Mouse (Mus musculus): ENCODE measurements around the gene Gps2. TPM values are rescaled to one million over a fixed set of nuclear protein-coding genes. Genes with fewer than 3 reads are reported as not detected.

Gene Gps2
- polyA plus RNA-seq, 1 experiment, result 38.0 TPM

GRCm38 (mm10) chr11:69964650-69965270 is 51.1 kb downstream of the Gps2 start, which contains the start of gene Cldn7:
Cldn7 (plus strand) TSS chr11:69964779.
- H3K36me3 ChIP-seq (ENCODE audit: control insufficient read depth, insufficient read depth), result peaks cover 12% of the 10 kb centered on the region
- H3K79me2 ChIP-seq (ENCODE audit: control insufficient read depth, insufficient read depth), result no peaks in the 10 kb centered on the region
- peaks cover 36% of the 10 kb centered on the region for H3K27me3 ChIP-seq (ENCODE audit: control insufficient read depth, insufficient read depth, insufficient read length)
- no peak within 1 kb of the TSS for H3K4me2 ChIP-seq (ENCODE audit: low read depth)
- H3K4me3 ChIP-seq, result no peak within 1 kb of the TSS
- TF ChIP-seq POLR2A (IDR thresholded peaks at IDR 0.05; ENCODE audit: insufficient read length, low read depth) (no peak), TCF3 (IDR thresholded peaks at IDR 0.05; ENCODE audit: insufficient read length, low read depth) (no peak), POLR2AphosphoS2 (IDR thresholded peaks at IDR 0.05; ENCODE audit: insufficient read length, low read depth) (no peak), MAX (IDR thresholded peaks at IDR 0.05; ENCODE audit: low read depth) (no peak), CEBPB (IDR thresholded peaks at IDR 0.05; ENCODE audit: insufficient read depth, poor library complexity, severe bottlenecking) (no peak), USF1 (IDR thresholded peaks at IDR 0.05; ENCODE audit: low read depth) (no peak), E2F4 (IDR thresholded peaks at IDR 0.05; ENCODE audit: insufficient read depth) (no peak), SRF (IDR thresholded peaks at IDR 0.05; ENCODE audit: control insufficient read depth, insufficient read length, low read depth) (no peak), TCF12 (IDR thresholded peaks at IDR 0.05; ENCODE audit: insufficient read depth, poor library complexity, severe bottlenecking) (no peak), REST (IDR thresholded peaks at IDR 0.05; ENCODE audit: insufficient read depth, insufficient read length) (no peak), MYOD1 (IDR thresholded peaks at IDR 0.05; ENCODE audit: control insufficient read depth in 1 of 3, insufficient read length in 2 of 3, low read depth in 2 of 3) (no peak), MYOG (IDR thresholded peaks at IDR 0.05; ENCODE audit: control insufficient read depth in 1 of 3, insufficient read depth in 1 of 3, insufficient read length in 2 of 3, low read depth in 2 of 3) (no peak)
- H3ac ChIP-seq (ENCODE audit: control insufficient read depth, insufficient read length), result no peak within 1 kb of the TSS

- H3K36me3 ChIP-seq (ENCODE audit: control insufficient read depth, insufficient read depth), result peaks cover 19% of the 10 kb centered on the region
- no peak overlapping the region for H3ac ChIP-seq (ENCODE audit: control insufficient read depth, insufficient read length)
- H3K79me2 ChIP-seq (ENCODE audit: control insufficient read depth, insufficient read depth), result no peaks in the 10 kb centered on the region
- peaks cover 36% of the 10 kb centered on the region for H3K27me3 ChIP-seq (ENCODE audit: control insufficient read depth, insufficient read depth, insufficient read length)
- no peak overlapping the region for H3K4me3 ChIP-seq
- no peak overlapping the region for H3K4me2 ChIP-seq (ENCODE audit: low read depth)
- TF ChIP-seq MYOD1 (IDR thresholded peaks at IDR 0.05; ENCODE audit: control insufficient read depth in 1 of 3, insufficient read length in 2 of 3, low read depth in 2 of 3) (no peak), POLR2A (IDR thresholded peaks at IDR 0.05; ENCODE audit: insufficient read length, low read depth) (no peak), E2F4 (IDR thresholded peaks at IDR 0.05; ENCODE audit: insufficient read depth) (no peak), MAX (IDR thresholded peaks at IDR 0.05; ENCODE audit: low read depth) (no peak), TCF12 (IDR thresholded peaks at IDR 0.05; ENCODE audit: insufficient read depth, poor library complexity, severe bottlenecking) (no peak), MYOG (IDR thresholded peaks at IDR 0.05; ENCODE audit: control insufficient read depth in 1 of 3, insufficient read depth in 1 of 3, insufficient read length in 2 of 3, low read depth in 2 of 3) (no peak), CEBPB (IDR thresholded peaks at IDR 0.05; ENCODE audit: insufficient read depth, poor library complexity, severe bottlenecking) (no peak), TCF3 (IDR thresholded peaks at IDR 0.05; ENCODE audit: insufficient read length, low read depth) (no peak), REST (IDR thresholded peaks at IDR 0.05; ENCODE audit: insufficient read depth, insufficient read length) (no peak), POLR2AphosphoS2 (IDR thresholded peaks at IDR 0.05; ENCODE audit: insufficient read length, low read depth) (no peak), SRF (IDR thresholded peaks at IDR 0.05; ENCODE audit: control insufficient read depth, insufficient read length, low read depth) (no peak), USF1 (IDR thresholded peaks at IDR 0.05; ENCODE audit: low read depth) (no peak)
These were observed 51.8 kb downstream of the Gps2 start for GRCm38 (mm10) chr11:69965271-69966005.

Other genes with a start within 250 kb of the Gps2 start
- gene Cd68, start 247.7 kb upstream of the Gps2 start, polyA plus RNA-seq (2012; fragmentation: generic; extraction: Trizol), result 0.96 TPM
- 553 TPM for gene Eif4a1, start 241.5 kb upstream of the Gps2 start, polyA plus RNA-seq (2012; fragmentation: generic; extraction: Trizol)
- 70.5 TPM for gene Senp3, start 231.8 kb upstream of the Gps2 start, polyA plus RNA-seq (2012; fragmentation: generic; extraction: Trizol)
- 0.07 TPM for gene Tnfsf13, start 228.1 kb upstream of the Gps2 start, polyA plus RNA-seq (2012; fragmentation: generic; extraction: Trizol)
- gene Tnfsf12, start 218.0 kb upstream of the Gps2 start, polyA plus RNA-seq (2012; fragmentation: generic; extraction: Trizol), result 5.5 TPM
- 1.6 TPM for gene Tnfsfm13, start 217.8 kb upstream of the Gps2 start, polyA plus RNA-seq (2012; fragmentation: generic; extraction: Trizol)
- gene Polr2a, start 155.3 kb upstream of the Gps2 start, polyA plus RNA-seq (2012; fragmentation: generic; extraction: Trizol), result 69.5 TPM
- 0.26 TPM for gene Slc35g3, start 151.9 kb upstream of the Gps2 start, polyA plus RNA-seq (2012; fragmentation: generic; extraction: Trizol)
- gene Zbtb4, start 148.0 kb upstream of the Gps2 start, polyA plus RNA-seq (2012; fragmentation: generic; extraction: Trizol), result 9.4 TPM
- gene Chrnb1, start 117.9 kb upstream of the Gps2 start, polyA plus RNA-seq (2012; fragmentation: generic; extraction: Trizol), result 95.3 TPM
- gene Fgf11, start 112.0 kb upstream of the Gps2 start, polyA plus RNA-seq (2012; fragmentation: generic; extraction: Trizol), result 17.5 TPM
- 0.61 TPM for gene Tmem102, start 108.3 kb upstream of the Gps2 start, polyA plus RNA-seq (2012; fragmentation: generic; extraction: Trizol)
- gene Gm39566, start 98.6 kb upstream of the Gps2 start, polyA plus RNA-seq (2012; fragmentation: generic; extraction: Trizol), result 0.02 TPM
- not detected for gene Spem2, start 95.4 kb upstream of the Gps2 start, polyA plus RNA-seq (2012; fragmentation: generic; extraction: Trizol)
- 0.05 TPM for gene Spem1, start 91.7 kb upstream of the Gps2 start, polyA plus RNA-seq (2012; fragmentation: generic; extraction: Trizol)
- 12.8 TPM for gene Nlgn2, start 76.1 kb upstream of the Gps2 start, polyA plus RNA-seq (2012; fragmentation: generic; extraction: Trizol)
- 259 TPM for gene Tmem256, start 75.4 kb upstream of the Gps2 start, polyA plus RNA-seq (2012; fragmentation: generic; extraction: Trizol)
- 91.9 TPM for gene Plscr3, start 67.5 kb upstream of the Gps2 start, polyA plus RNA-seq (2012; fragmentation: generic; extraction: Trizol)
- gene Tnk1, start 55.2 kb upstream of the Gps2 start, polyA plus RNA-seq (2012; fragmentation: generic; extraction: Trizol), result not detected
- gene Tmem95, start 35.9 kb upstream of the Gps2 start, polyA plus RNA-seq (2012; fragmentation: generic; extraction: Trizol), result not detected
- 24.5 TPM for gene Kctd11, start 32.5 kb upstream of the Gps2 start, polyA plus RNA-seq (2012; fragmentation: generic; extraction: Trizol)
- 1.4 TPM for gene Acap1, start 18.3 kb upstream of the Gps2 start, polyA plus RNA-seq (2012; fragmentation: generic; extraction: Trizol)
- 3.0 TPM for gene 2810408A11Rik, start 12.9 kb upstream of the Gps2 start, polyA plus RNA-seq (2012; fragmentation: generic; extraction: Trizol)
- 42.2 TPM for gene Neurl4, start 12.8 kb upstream of the Gps2 start, polyA plus RNA-seq (2012; fragmentation: generic; extraction: Trizol)
- gene Eif5a, start 8.1 kb downstream of the Gps2 start, polyA plus RNA-seq (2012; fragmentation: generic; extraction: Trizol), result 1,243 TPM
- gene Ybx2, start 21.9 kb downstream of the Gps2 start, polyA plus RNA-seq (2012; fragmentation: generic; extraction: Trizol), result 0.12 TPM
- 14.1 TPM for gene Slc2a4, start 34.3 kb downstream of the Gps2 start, polyA plus RNA-seq (2012; fragmentation: generic; extraction: Trizol)
- not detected for gene Cldn7, start 50.9 kb downstream of the Gps2 start, polyA plus RNA-seq (2012; fragmentation: generic; extraction: Trizol)
- 146 TPM for gene Ctdnep1, start 67.3 kb downstream of the Gps2 start, polyA plus RNA-seq (2012; fragmentation: generic; extraction: Trizol)
- 91.5 TPM for gene Elp5, start 68.6 kb downstream of the Gps2 start, polyA plus RNA-seq (2012; fragmentation: generic; extraction: Trizol)
- 530 TPM for gene Gabarap, start 77.3 kb downstream of the Gps2 start, polyA plus RNA-seq (2012; fragmentation: generic; extraction: Trizol)
- gene Phf23, start 81.9 kb downstream of the Gps2 start, polyA plus RNA-seq (2012; fragmentation: generic; extraction: Trizol), result 58.6 TPM
- gene Dvl2, start 86.7 kb downstream of the Gps2 start, polyA plus RNA-seq (2012; fragmentation: generic; extraction: Trizol), result 24.3 TPM
- gene Acadvl, start 101.5 kb downstream of the Gps2 start, polyA plus RNA-seq (2012; fragmentation: generic; extraction: Trizol), result 130 TPM
- gene Dlg4, start 103.1 kb downstream of the Gps2 start, polyA plus RNA-seq (2012; fragmentation: generic; extraction: Trizol), result 26.8 TPM
- 0.06 TPM for gene Asgr1, start 140.2 kb downstream of the Gps2 start, polyA plus RNA-seq (2012; fragmentation: generic; extraction: Trizol)
- gene Asgr2, start 178.8 kb downstream of the Gps2 start, polyA plus RNA-seq (2012; fragmentation: generic; extraction: Trizol), result 0.85 TPM
- 1.2 TPM for gene Mgl2, start 216.4 kb downstream of the Gps2 start, polyA plus RNA-seq (2012; fragmentation: generic; extraction: Trizol)
- 0.13 TPM for gene Clec10a, start 242.3 kb downstream of the Gps2 start, polyA plus RNA-seq (2012; fragmentation: generic; extraction: Trizol)

All from myocyte (in vitro differentiated cells).